Mouse (Mus musculus) limb, embryonic 15.5 days (tissue): ENCODE results near the gene Stx17. TPM values are rescaled to one million over a fixed set of nuclear protein-coding genes. Genes with fewer than 3 reads are reported as not detected.
A peak's percentile ranks its signal among the peaks of the same experiment; 100 is the strongest.

Source experiments
- ATAC-seq: fragments of 200-750 bp; cut with Nextera tagmentation; 2 replicates; pipeline ENCODE4 v1.8.0; 2017; ENCODE audit warnings: low read depth, moderate TSS enrichment; ENCODE audit not compliant: insufficient number of reproducible peaks, low FRiP score, low TSS enrichment
- H3K27ac ChIP-seq: fragments of 300-500 bp; sonication (generic); 2 replicates; pipeline ENCODE4 v1.5.1; 2015; ENCODE audit warnings: moderate library complexity, mild to moderate bottlenecking, inconsistent platforms
- H3K27me3 ChIP-seq: fragments of 300-500 bp; sonication (generic); 2 replicates; pipeline ENCODE4 v1.6.1; 2015; ENCODE audit warnings: inconsistent platforms
- H3K36me3 ChIP-seq: fragments of 300-500 bp; sonication (generic); 2 replicates; pipeline ENCODE4 v1.6.1; 2015; ENCODE audit warnings: inconsistent platforms
- H3K4me1 ChIP-seq: fragments of 300-500 bp; sonication (generic); 2 replicates; pipeline ENCODE4 v1.6.1; 2015; ENCODE audit warnings: inconsistent platforms
- H3K4me2 ChIP-seq: fragments of 300-500 bp; sonication (generic); 2 replicates; pipeline ENCODE4 v1.6.1; 2015; ENCODE audit warnings: mild to moderate bottlenecking, inconsistent platforms
- H3K4me3 ChIP-seq: fragments of 300-500 bp; sonication (generic); 2 replicates; pipeline ENCODE4 v1.5.1; 2015; ENCODE audit warnings: mild to moderate bottlenecking, inconsistent platforms
- H3K9ac ChIP-seq: fragments of 300-500 bp; sonication (generic); 2 replicates; pipeline ENCODE4 v1.6.1; 2015; ENCODE audit warnings: inconsistent platforms
- H3K9me3 ChIP-seq: fragments of 300-500 bp; sonication (generic); 2 replicates; pipeline ENCODE4 v1.6.1; 2016; ENCODE audit warnings: inconsistent platforms
- WGBS: fragments of 180-500 bp; shearing (Covaris S2); methylation state at CpG from one replicate; pipeline ENCODE4 v1.1.7; 2015; 5-methylcytosine and 5-hydroxymethylcytosine counted together
- polyA plus RNA-seq: library from polyadenylated mRNA; unstranded; fragments of >200 nt; fragmentation: Nextera tagmentation; extraction: Ambion mirVana; gene quantifications from 2 replicates; pipeline ENCODE4 v1.2.1, GENCODE M21; 2015

Gene Stx17
- polyA plus RNA-seq, 1 experiment from 2014 or later = 35.6 TPM

DNA sequence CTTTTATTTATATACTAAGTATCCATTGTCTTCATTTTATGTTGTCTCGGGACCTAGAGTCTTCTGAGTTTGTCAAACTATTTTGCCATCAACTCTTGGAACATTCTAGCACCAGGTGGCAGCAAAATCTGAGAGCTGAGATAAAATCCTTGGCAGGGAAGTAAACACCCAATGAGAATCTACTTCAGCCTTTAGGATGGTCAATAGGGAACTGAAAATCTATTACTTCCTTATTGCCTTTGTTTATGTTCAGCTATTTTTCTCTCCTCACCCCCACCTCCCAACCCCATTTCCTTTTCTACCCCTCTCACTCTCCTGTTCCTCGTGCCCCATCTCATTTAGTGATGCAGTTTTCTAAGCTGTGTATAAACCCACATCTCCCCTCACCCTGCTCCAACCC, 16.1 kb upstream of the Stx17 start:
- H3K4me3 ChIP-seq = no peak overlapping the region

DNA sequence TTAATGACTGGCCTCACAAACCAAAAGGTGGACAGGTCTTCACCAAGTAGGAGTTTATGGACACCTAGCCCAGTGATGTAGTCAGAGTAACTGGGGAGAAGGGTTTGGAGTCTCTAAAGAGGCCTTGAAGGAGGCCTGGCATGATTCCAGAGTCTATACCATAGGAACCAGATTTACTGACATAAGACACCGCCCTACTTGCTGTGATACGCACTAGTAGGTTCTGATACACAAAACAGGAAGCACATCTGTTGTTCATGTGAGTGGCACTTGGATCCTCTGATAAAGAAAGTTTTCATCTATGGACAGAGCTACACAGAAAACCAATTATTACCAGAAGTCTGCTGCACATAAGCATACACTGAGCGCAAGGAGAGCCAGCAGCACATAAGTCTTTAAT, 14.4 kb upstream of the Stx17 start:
- Histone ChIP-seq H3K4me3 (no peak overlapping the region), H3K27me3 (no peaks in the 10 kb centered on the region), H3K36me3 (no peaks in the 10 kb centered on the region), H3K27ac (no peak overlapping the region), H3K4me2 (no peak overlapping the region), H3K9ac (no peak overlapping the region), H3K4me1 (no peaks in the 10 kb centered on the region), H3K9me3 (no peaks in the 10 kb centered on the region)
- WGBS = 57% methylated on average over 3 of the region's 3 CpGs
- ATAC-seq = no peak

More for the DNA sequence above, 16.1 kb upstream of the Stx17 start:
- 78% methylated on average over 2 of the region's 2 CpGs for WGBS
- Histone ChIP-seq H3K9ac (no peak overlapping the region), H3K36me3 (no peaks in the 10 kb centered on the region), H3K27me3 (no peaks in the 10 kb centered on the region), H3K4me2 (no peak overlapping the region), H3K9me3 (no peaks in the 10 kb centered on the region), H3K4me1 (no peaks in the 10 kb centered on the region), H3K27ac (no peak overlapping the region)
- ATAC-seq = no peak

DNA sequence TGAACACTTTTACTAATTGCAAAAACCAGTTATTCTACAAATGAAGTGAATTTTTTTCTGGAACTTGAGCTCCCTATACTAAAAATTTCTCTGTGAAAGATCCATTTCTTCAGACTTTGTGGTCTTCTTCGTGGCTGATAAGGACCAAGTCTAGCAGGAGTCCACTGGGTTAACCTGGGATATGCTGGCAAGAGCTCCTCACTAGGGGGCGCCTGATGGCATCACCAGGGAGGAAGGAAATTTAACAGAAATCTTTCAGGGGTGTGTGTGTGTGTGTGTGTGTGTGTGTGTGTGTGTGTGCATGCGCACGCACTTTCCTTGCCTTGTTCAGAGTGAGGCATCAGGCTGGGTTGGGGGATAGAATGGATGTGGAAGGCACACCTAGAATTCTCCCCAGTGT, 8.5 kb upstream of the Stx17 start:
- no peaks in the 10 kb centered on the region for H3K27me3 ChIP-seq
- no peak for ATAC-seq
- H3K4me1 ChIP-seq = no peaks in the 10 kb centered on the region
- no peaks in the 10 kb centered on the region for H3K9me3 ChIP-seq
- no peak overlapping the region for H3K4me3 ChIP-seq
- H3K4me2 ChIP-seq = no peak overlapping the region
- H3K9ac ChIP-seq = no peak overlapping the region
- no peak overlapping the region for H3K27ac ChIP-seq
- H3K36me3 ChIP-seq = no peaks in the 10 kb centered on the region
- WGBS = 61% methylated on average over 4 of the region's 4 CpGs

DNA sequence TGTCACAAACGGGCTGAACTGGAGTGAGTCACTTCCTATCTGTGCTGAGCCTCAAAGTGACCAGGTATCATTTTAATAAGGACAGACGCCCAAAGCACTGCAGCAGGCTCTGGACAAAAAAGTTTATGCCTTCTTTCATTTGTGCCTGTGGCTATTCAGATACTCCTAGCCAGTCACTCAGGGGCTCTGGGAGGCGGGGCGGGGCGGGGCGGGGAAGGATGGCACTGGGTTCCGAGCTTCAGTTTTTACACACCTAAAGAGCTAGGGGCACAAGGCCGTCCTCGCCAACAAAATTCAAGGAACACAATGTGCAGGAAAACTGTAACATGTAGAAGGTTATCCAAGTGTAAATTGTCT, 321 bp upstream of the Stx17 start:
- ATAC-seq = peak; percentile 63; the same call in 1 of the 2 replicates
- Histone ChIP-seq H3K4me1 (0 out of 2 replicates have a peak, but pooled peaks cover 2% of the 10 kb centered on the region), H3K4me3 (peak overlapping the region; percentile 60), H3K4me2 (peak overlapping the region; percentile 73), H3K9ac (no peak overlapping the region), H3K9me3 (no peaks in the 10 kb centered on the region), H3K27me3 (no peaks in the 10 kb centered on the region), H3K27ac (no peak overlapping the region), H3K36me3 (no peaks in the 10 kb centered on the region)
- WGBS = 7% methylated on average over 9 of the region's 9 CpGs

DNA sequence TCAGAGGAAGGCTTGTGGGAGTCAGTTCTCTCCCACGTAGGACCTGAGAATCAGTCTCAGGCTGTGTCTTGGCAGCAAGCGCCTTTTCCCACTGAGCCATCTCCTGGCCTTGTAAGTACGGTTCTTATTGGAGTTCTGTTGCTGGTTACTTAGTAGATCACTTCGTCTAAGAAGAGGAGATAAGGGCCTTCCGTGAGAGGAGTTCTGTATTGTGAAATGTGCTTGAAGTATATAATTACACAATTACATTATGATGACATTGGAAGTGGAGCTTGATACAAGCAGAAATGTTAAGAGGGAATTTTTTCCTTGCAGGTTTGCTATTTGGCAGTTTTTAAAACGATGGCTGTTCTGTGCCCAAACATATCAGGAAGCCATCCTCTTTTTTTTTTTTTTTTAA, 5.6 kb downstream of the Stx17 start:
- WGBS = 85% methylated on average over 6 of the region's 6 CpGs
- H3K27ac ChIP-seq = no peak overlapping the region
- H3K4me2 ChIP-seq = no peak overlapping the region
- H3K4me3 ChIP-seq = no peak overlapping the region
- H3K9ac ChIP-seq = no peak overlapping the region
- no peaks in the 10 kb centered on the region for H3K27me3 ChIP-seq
- 0 out of 2 replicates have a peak, but pooled peaks cover 2% of the 10 kb centered on the region for H3K4me1 ChIP-seq
- no peaks in the 10 kb centered on the region for H3K9me3 ChIP-seq
- H3K36me3 ChIP-seq = peaks cover 28% of the 10 kb centered on the region; the same call in 1 of the 2 replicates
- no peak for ATAC-seq

DNA sequence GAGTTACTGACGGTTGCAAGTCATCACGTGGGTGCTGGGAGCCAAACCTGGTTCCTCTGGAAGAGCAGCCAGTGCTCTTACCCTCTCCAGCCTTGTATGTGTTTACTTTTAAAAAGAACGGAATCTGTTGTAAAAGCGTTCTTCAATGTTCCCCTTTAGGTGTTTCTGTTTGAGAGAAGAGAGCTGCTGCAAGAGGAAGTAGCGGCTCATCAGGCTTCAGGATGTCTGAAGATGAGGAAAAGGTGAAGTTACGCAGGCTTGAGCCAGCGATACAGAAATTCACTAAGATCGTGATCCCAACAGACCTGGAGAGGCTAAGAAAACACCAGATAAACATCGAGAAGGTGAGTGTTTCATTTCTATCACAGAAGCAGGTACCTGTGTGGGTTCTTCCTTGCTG, 6.9 kb downstream of the Stx17 start:
- Histone ChIP-seq H3K27ac (no peak overlapping the region), H3K4me3 (no peak overlapping the region), H3K9me3 (no peaks in the 10 kb centered on the region), H3K4me2 (no peak overlapping the region), H3K36me3 (peaks cover 33% of the 10 kb centered on the region; the same call in 1 of the 2 replicates), H3K4me1 (no peaks in the 10 kb centered on the region), H3K27me3 (no peaks in the 10 kb centered on the region), H3K9ac (no peak overlapping the region)
- ATAC-seq = no peak
- WGBS = 93% methylated on average over 9 of the region's 9 CpGs

DNA sequence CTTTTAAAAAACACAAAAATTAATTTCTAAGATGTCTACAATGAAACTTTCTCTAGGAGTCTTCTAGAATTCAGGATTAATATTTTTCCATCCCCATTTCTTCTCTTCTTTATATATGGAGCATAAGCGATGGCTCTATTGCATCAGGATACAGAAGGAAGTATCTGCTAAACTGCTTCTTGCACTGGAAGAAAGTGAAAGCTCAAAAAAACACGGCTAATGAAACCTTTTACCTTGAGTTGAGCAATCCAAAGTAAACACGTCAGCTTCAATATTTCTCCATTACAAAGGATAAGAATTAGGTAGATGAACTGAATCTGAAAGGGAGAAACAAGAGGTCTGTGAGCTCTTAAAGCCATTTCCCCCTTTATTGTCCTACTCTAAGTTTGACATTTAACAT, 8.0 kb downstream of the Stx17 start:
- Histone ChIP-seq H3K4me2 (no peak overlapping the region), H3K9ac (no peak overlapping the region), H3K4me3 (no peak overlapping the region), H3K27ac (no peak overlapping the region), H3K4me1 (no peaks in the 10 kb centered on the region), H3K36me3 (peaks cover 34% of the 10 kb centered on the region; the same call in 1 of the 2 replicates), H3K27me3 (no peaks in the 10 kb centered on the region), H3K9me3 (no peaks in the 10 kb centered on the region)
- 77% methylated on average over 3 of the region's 3 CpGs for WGBS
- ATAC-seq = no peak

DNA sequence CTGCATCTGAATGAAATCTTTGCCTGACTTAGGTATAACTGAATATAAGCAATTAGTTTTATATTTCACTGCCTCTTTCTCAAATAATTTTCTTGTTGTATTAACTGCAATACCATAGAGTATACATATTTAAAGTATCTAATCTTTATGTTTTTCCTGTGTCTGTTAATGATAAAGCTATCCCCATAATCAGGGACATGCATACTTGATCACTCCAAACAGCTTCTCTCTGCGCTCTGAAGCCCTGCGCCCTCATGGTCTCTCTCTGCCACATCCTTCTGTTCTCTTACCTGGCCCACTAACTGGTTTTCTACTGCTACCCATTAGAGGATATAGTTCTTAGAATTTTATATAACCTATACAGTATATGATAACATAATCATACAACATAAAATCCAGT, 24.8 kb downstream of the Stx17 start:
- WGBS = 95% methylated on average over 2 of the region's 2 CpGs
- H3K27me3 ChIP-seq = no peaks in the 10 kb centered on the region
- no peak overlapping the region for H3K27ac ChIP-seq
- no peak overlapping the region for H3K4me2 ChIP-seq
- 0 out of 2 replicates have a peak, but pooled peaks cover 9% of the 10 kb centered on the region for H3K36me3 ChIP-seq
- H3K9me3 ChIP-seq = no peaks in the 10 kb centered on the region
- no peak overlapping the region for H3K9ac ChIP-seq
- H3K4me1 ChIP-seq = no peaks in the 10 kb centered on the region
- no peak overlapping the region for H3K4me3 ChIP-seq
- no peak for ATAC-seq

DNA sequence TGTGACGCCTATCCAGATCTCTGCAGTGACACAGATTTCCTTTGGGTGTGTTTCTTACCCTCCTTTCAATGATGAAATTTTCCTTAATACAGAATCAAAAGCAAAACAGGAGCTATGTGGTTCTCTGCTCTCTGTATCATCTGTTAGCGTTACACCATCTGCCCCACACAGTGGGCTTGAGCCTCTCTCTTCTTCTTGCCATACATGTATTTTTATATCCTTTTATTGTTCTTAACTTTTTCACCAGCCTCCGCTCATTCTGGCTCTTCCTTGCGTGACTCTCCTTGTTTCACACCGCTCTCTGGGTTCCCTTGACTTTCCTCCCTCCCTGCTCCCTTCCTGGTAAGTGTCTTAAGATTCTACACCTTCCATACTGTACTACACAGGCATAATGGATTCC, 28.5 kb downstream of the Stx17 start:
- no peaks in the 10 kb centered on the region for H3K27me3 ChIP-seq
- no peak for ATAC-seq
- WGBS = 92% methylated on average over 5 of the region's 5 CpGs
- no peak overlapping the region for H3K4me3 ChIP-seq
- no peak overlapping the region for H3K4me2 ChIP-seq
- 0 out of 2 replicates have a peak, but pooled peaks cover 9% of the 10 kb centered on the region for H3K36me3 ChIP-seq
- H3K9ac ChIP-seq = no peak overlapping the region
- no peaks in the 10 kb centered on the region for H3K4me1 ChIP-seq
- no peaks in the 10 kb centered on the region for H3K9me3 ChIP-seq
- H3K27ac ChIP-seq = no peak overlapping the region

DNA sequence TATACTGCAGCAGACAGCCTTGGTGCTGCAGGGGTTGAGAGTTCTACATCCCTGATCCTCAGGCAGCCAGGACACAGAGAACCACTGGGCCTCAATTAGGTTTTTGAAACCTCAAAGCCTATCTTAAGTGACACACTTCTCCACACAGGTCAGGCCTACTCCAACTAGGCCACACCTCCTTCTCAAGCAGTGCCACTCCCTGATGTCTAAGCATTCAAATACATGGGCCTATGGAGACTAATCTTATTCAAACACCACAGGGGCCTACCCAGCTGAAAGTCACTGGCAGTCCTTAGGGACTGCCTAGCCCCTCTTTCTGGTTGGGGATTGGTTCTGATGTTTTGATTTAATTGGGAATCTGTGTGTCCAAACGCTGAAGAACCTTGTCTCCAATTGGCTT, 31.1 kb downstream of the Stx17 start:
- no peak overlapping the region for H3K4me2 ChIP-seq

DNA sequence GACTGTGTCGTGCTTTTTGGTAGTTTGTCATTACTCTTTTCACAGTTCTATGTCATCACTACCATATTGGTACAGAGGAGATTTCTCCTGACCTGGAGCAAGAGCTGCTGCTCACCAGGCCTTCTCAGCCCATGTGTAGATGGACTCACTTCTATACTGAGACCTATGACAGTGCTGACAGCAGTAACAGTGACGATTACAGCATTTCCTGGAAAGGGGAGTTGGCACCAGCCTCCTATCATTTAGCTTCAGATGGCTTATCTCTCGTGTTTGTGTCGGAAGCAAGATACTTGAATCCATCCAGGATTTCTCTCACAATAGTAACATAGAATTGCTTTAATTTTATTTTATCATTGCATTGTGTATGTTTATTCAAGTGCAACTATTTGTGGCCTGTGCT, 35.7 kb downstream of the Stx17 start:
- WGBS = 85% methylated on average over 4 of the region's 4 CpGs
- no peak overlapping the region for H3K4me2 ChIP-seq
- H3K27ac ChIP-seq = no peak overlapping the region
- H3K4me3 ChIP-seq = no peak overlapping the region
- ATAC-seq = no peak
- H3K36me3 ChIP-seq = peaks cover 12% of the 10 kb centered on the region
- no peaks in the 10 kb centered on the region for H3K27me3 ChIP-seq
- H3K9me3 ChIP-seq = no peaks in the 10 kb centered on the region
- H3K4me1 ChIP-seq = no peaks in the 10 kb centered on the region
- H3K9ac ChIP-seq = no peak overlapping the region

More for the DNA sequence above, 31.1 kb downstream of the Stx17 start:
- 67% methylated on average over 1 of the region's 1 CpGs for WGBS
- H3K9me3 ChIP-seq = no peaks in the 10 kb centered on the region
- no peak overlapping the region for H3K4me3 ChIP-seq
- H3K27me3 ChIP-seq = no peaks in the 10 kb centered on the region
- peaks cover 8% of the 10 kb centered on the region for H3K36me3 ChIP-seq
- H3K27ac ChIP-seq = no peak overlapping the region
- H3K4me1 ChIP-seq = no peaks in the 10 kb centered on the region
- no peak overlapping the region for H3K9ac ChIP-seq
- ATAC-seq = no peak

DNA sequence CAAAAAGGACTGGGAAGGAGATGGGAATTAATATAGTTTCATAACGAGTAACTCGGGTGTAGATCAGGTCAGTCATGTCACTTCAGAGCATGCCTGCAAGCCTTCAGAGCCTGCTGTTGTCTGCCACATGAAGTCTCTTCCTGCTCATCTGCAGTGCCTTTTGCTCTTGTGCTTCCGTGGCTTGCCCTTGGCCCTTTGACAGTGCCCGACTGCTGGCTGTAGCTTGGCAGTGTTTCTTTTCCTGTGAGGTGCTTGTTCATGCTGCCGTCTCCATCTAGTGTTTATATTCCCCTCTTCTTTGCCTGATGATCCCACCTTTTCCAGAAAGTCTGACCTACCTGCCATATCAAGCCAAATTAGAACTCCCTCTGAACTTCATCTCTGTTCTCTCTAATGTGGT, 39.1 kb downstream of the Stx17 start:
- no peak overlapping the region for H3K4me3 ChIP-seq
- no peak overlapping the region for H3K27ac ChIP-seq
- WGBS = 81% methylated on average over 5 of the region's 5 CpGs
- ATAC-seq = no peak
- H3K4me1 ChIP-seq = no peaks in the 10 kb centered on the region
- H3K4me2 ChIP-seq = no peak overlapping the region
- no peaks in the 10 kb centered on the region for H3K27me3 ChIP-seq
- peaks cover 21% of the 10 kb centered on the region for H3K36me3 ChIP-seq
- no peak overlapping the region for H3K9ac ChIP-seq
- H3K9me3 ChIP-seq = no peaks in the 10 kb centered on the region

DNA sequence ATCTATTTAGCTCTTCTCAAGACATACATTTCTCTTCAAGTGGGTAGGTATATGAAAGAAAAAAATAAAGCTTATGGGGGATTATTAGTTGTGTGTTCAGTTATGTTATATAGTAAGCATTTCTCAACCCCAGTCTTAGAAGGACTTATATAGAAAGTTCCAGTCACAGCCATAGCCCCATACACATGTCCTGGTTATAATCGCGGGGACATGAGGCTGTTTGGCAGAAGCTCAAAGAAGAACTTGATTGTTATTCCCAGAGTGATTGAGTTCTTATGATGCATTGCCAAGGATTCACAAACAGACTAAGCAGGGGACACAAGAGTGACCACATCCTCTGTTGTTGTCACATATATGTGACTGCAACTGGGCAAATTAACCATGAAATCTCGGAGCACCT, 51.0 kb downstream of the Stx17 start:
- H3K36me3 ChIP-seq = no peaks in the 10 kb centered on the region
- H3K4me3 ChIP-seq = no peak overlapping the region
- no peak for ATAC-seq
- H3K4me1 ChIP-seq = no peaks in the 10 kb centered on the region
- H3K4me2 ChIP-seq = no peak overlapping the region
- WGBS = 92% methylated on average over 3 of the region's 3 CpGs
- H3K27ac ChIP-seq = no peak overlapping the region
- no peaks in the 10 kb centered on the region for H3K27me3 ChIP-seq
- no peak overlapping the region for H3K9ac ChIP-seq
- H3K9me3 ChIP-seq = no peaks in the 10 kb centered on the region
